Mouse (Mus musculus): ENCODE data around the gene Dhrs13. TPM values are rescaled to one million over a fixed set of nuclear protein-coding genes. Genes with fewer than 3 reads are reported as not detected.

Dhrs13 gene
- polyA plus RNA-seq (2015; fragmentation: Nextera tagmentation; extraction: Ambion mirVana) = 20.1 and 21.1 TPM in 2 replicates

DNA sequence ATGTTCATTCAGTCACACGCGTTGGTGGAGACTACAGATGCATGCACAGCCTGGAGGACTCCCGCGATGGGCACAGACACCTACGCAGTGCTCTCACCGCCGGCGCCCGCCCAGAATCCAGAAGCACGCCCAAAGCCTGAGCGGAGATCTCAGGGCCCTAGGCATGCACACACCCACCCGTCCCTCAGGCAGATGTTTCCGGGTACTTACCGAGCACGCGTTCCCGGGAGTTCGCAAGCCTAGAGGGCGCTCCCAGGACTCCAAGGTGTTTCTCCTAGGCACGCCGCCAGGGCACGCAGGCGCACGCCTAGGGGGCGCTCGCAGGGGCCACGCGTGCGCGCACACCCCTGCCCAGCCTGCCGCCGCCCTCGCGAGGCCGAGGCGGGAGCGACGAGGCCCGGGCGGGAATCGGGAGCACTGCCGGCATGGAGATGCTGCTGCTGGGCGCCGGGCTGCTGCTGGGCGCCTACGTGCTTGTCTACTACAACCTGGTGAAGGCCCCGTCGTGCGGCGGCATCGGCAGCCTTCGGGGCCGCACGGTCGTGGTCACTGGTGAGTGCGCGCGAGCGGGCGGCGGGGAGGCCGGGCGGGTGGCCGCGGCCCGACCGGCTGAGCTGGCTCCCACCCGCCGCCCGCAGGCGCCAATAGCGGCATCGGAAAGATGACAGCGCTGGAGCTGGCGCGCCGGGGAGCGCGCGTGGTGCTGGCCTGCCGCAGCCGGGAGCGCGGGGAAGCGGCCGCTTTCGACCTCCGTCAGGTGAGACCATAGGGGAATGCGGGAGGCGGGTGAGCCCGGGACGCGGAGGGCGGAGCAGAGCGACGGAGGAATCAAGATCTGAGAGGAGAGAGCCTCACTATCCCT, at the start of gene Dhrs13:
Gene Dhrs13 (plus strand): TSS at position 334 of the 862 bp plus-strand sequence.
- no peaks in the 10 kb centered on the region for H3K9me3 ChIP-seq
- H3K9ac ChIP-seq = peak within 1 kb of the TSS; percentile 85
- ATAC-seq (ENCODE audit: low FRiP score, low read depth) = peak; percentile 92
- WGBS = under 1% methylated on average over 96 of the region's 96 CpGs
- peak within 1 kb of the TSS; percentile 84 for H3K4me2 ChIP-seq (replicated peaks)
- H3K4me1 ChIP-seq = peaks cover 32% of the 10 kb centered on the region
- H3K27me3 ChIP-seq = no peaks in the 10 kb centered on the region
- H3K4me3 ChIP-seq = peak within 1 kb of the TSS; percentile 76
- peak within 1 kb of the TSS; percentile 90 for H3K27ac ChIP-seq
- peaks cover 48% of the 10 kb centered on the region for H3K36me3 ChIP-seq

DNA sequence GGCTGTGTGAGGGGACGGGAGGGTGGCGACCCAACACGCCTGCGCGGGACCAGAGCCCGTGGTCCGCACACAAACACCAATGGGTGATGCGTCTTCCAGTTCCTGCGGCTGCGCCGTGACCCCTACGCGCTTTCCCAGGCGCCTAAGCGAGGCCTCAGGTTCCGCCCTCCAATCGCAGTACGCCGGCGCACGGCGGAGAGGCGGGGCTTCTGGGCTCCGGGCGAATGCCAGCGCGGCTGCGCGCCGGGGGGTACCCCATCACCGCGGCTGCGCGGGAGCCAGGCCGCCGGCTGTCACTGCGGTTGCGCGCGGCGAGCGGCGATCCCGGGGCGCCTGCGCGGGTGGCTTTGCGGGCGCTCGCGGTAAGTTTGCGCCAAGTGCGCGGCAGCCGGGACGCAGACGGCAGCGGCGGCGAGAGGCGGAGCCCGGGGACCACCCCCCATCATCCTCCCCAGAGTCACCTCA, 49.6 kb upstream of the Dhrs13 start, which contains the start of gene Phf12:
Gene Phf12 (plus strand): TSS at position 314 of the 465 bp plus-strand sequence.
- H3K4me2 ChIP-seq (replicated peaks) = peak within 1 kb of the TSS; percentile 89
- peaks cover 16% of the 10 kb centered on the region for H3K4me1 ChIP-seq
- H3K4me3 ChIP-seq = peak within 1 kb of the TSS; percentile 100
- peak within 1 kb of the TSS; percentile 98 for H3K9ac ChIP-seq
- H3K36me3 ChIP-seq = peaks cover 13% of the 10 kb centered on the region
- peaks cover 13% of the 10 kb centered on the region for H3K27me3 ChIP-seq
- peak within 1 kb of the TSS; percentile 94 for H3K27ac ChIP-seq
- WGBS = under 1% methylated on average over 62 of the region's 62 CpGs
- ATAC-seq (ENCODE audit: low FRiP score, low read depth) = peak; percentile 89
- H3K9me3 ChIP-seq = no peaks in the 10 kb centered on the region

DNA sequence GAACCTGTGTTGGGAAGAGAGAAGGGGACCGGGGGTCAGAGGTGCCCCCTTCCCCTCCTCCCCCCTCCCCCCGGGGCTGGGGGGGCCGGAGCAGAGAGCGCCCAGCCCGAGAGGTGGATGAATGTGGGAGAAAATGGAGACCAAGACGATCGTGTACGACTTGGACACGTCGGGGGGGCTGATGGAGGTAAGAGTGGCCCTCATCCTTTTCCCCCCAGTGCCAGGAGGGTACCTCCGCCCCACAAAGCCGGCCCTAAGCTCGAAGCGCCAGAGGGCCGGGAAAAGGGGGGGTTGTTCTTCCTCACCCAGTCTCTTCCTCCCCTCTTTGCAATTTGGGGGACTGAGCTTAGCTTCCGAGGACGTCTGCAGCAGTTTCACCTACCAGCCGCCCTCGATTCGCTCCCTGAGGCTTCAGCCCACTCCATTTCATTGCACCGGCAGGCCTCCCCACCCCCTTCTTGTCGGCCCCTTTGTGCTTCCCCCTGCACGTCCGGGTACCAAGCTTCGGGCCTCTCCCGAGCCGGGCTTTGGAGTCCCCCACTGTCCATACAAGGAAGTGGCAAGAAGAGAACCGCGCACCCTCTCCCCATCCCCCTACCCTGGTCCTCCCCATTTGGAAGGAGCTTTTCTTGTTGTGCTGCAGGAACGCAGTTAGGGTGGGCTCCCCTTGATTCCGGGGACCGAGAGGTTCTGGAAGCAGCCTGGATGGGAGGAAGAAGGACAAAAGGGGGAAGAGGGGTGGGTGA, 48.7 kb upstream of the Dhrs13 start:
- peaks cover 4% of the 10 kb centered on the region; the same call in 1 of the 2 replicates for H3K27me3 ChIP-seq
- peak overlapping the region; percentile 100 for H3K4me3 ChIP-seq
- H3K9me3 ChIP-seq = no peaks in the 10 kb centered on the region
- ATAC-seq (ENCODE audit: low FRiP score, low read depth) = no peak
- peaks cover 16% of the 10 kb centered on the region for H3K4me1 ChIP-seq
- peaks cover 21% of the 10 kb centered on the region for H3K36me3 ChIP-seq
- peak overlapping the region; percentile 89 for H3K4me2 ChIP-seq (replicated peaks)
- 0% methylated on average over 30 of the region's 32 CpGs for WGBS
- peak overlapping the region; percentile 94 for H3K27ac ChIP-seq
- H3K9ac ChIP-seq = peak overlapping the region; percentile 98

DNA sequence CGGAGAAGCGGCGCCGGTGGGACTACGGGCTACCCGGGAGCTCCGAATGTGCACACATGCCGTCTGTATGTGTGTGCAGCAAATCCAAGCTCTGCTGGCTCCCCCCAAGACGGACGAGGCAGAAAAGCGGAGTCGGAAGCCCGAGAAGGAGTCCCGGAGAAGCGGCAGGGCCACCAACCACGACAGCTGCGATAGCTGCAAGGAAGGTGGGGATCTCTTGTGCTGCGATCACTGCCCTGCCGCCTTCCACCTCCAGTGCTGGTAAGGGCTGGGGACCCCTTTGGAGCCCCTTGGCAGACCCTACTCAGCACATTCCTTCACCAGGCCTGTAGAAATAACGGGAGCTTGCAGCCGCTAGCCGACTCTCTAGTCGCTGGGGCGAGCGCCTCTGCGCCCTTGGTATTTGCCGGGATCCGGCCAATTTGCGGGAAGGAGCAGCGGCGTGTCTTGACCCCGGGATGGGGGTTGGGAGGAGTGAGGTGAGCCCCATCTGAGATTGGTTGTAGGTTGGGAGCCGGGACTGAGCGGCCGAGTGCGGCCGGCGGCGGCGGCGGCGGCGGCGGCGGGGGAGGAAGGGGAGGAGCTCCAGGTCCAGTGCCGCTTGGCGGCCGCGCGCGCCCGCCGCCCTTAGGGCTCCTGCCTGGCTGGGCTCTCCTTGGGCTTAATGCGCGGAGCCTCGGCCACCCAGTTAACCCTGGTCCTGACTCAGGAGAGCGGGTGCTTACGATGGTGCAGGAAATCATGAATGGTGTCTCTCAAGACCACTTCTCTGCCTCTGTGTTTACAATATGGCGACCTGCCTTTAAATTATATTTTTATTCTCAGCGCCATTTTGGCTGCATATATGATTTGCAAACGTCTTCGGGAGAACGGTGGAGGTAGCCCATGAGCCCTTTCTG, 47.9 kb upstream of the Dhrs13 start:
- ATAC-seq (ENCODE audit: low FRiP score, low read depth) = no peak
- peak overlapping the region; percentile 98 for H3K9ac ChIP-seq
- peak overlapping the region; percentile 94 for H3K27ac ChIP-seq
- no peaks in the 10 kb centered on the region for H3K9me3 ChIP-seq
- H3K4me1 ChIP-seq = peaks cover 16% of the 10 kb centered on the region
- WGBS = under 1% methylated on average over 63 of the region's 63 CpGs
- H3K36me3 ChIP-seq = peaks cover 29% of the 10 kb centered on the region
- H3K4me3 ChIP-seq = peak overlapping the region; percentile 100
- peaks cover 2% of the 10 kb centered on the region; the same call in 1 of the 2 replicates for H3K27me3 ChIP-seq
- H3K4me2 ChIP-seq (replicated peaks) = peak overlapping the region; percentile 89

DNA sequence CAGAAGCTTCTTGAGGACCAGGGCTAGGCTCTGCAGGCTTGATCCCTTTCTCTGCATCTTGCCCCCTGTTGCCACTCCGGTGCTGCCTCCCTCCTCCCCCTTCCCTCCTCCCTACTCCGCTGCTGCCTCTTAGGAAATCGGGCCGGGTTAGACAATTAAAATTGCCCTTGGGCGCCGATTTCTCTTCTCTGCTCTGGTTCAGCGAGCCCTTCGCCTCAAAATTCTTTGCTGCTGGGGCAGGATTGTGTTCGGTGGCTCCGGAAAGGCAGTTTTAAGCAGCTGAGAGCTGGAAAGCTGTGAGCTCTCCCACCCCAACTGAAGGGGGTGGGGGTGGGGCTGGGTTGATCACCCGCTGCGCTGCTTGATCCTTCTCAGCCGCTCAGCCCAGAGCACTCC, 47.2 kb upstream of the Dhrs13 start:
- H3K4me3 ChIP-seq = peak overlapping the region; percentile 100
- peak overlapping the region; percentile 89 for H3K4me2 ChIP-seq (replicated peaks)
- H3K9ac ChIP-seq = peak overlapping the region; percentile 98
- peak overlapping the region; percentile 94 for H3K27ac ChIP-seq
- WGBS = 0% methylated on average over 13 of the region's 13 CpGs
- peaks cover 34% of the 10 kb centered on the region for H3K36me3 ChIP-seq
- no peak for ATAC-seq (ENCODE audit: low FRiP score, low read depth)
- H3K4me1 ChIP-seq = peaks cover 16% of the 10 kb centered on the region
- H3K9me3 ChIP-seq = no peaks in the 10 kb centered on the region
- H3K27me3 ChIP-seq = no peaks in the 10 kb centered on the region

DNA sequence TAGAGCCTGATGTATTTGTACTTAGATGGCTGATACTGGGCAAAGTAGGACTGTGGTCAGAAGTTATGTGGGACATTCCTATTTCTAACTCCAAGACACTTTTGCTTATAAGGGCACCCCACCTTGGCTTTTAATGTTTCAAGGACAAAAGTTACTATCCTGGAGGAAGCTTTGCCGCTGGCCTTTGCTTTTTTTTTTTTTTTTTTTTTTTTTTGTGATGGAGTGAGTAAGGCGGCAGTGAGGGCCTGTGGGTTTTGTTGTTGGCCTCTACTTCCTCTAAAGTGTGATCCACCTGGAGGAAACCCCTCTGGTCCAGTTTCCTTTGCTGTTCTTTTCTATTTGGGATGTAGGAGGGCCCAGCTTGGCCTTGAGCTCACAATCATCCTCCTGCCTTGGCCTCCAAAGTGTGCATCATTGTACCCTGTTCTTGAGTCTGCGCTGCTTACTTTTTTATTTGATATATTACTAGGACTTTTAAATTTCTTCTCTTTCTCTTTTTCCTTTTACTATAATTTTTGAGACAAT, 46.5 kb upstream of the Dhrs13 start:
- peak overlapping the region; percentile 100 for H3K4me3 ChIP-seq
- H3K9me3 ChIP-seq = no peaks in the 10 kb centered on the region
- H3K4me2 ChIP-seq (replicated peaks) = peak overlapping the region; percentile 89
- H3K27ac ChIP-seq = peak overlapping the region; percentile 94; the same call in 1 of the 2 replicates
- peak overlapping the region; percentile 98 for H3K9ac ChIP-seq
- H3K36me3 ChIP-seq = peaks cover 37% of the 10 kb centered on the region
- H3K4me1 ChIP-seq = peaks cover 16% of the 10 kb centered on the region
- no peaks in the 10 kb centered on the region for H3K27me3 ChIP-seq
- WGBS = 87% methylated on average over 3 of the region's 3 CpGs
- ATAC-seq (ENCODE audit: low FRiP score, low read depth) = no peak

DNA sequence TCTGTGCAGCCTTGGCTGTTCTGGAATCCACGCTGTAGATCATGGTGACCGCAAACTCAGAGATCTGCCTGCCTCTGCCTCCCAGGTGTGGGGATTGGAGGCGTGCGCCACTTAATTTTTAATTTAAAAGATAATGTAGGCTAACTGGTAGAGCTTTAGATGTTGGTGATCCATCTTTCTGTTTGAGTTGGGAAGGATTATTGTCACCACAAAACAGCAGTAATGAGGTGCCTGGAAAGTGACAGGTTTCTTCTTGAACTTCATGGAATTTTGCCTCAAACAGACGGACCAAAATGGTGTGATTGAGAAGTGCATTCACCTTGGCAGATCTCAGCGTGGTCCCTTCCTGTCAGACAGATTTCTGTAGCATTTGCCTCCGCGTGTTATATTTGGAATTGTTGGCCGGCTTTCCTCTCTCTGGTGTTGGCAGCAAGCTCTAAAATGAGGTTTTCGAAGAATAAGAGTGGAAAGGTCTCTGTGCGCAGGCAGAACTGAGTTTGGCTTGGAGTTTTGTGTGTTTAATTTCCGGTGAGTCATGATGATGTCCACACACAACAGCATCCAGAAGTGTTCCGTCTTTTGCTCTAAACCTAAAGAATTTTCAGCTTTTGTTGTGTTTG, 42.9 kb upstream of the Dhrs13 start:
- Histone ChIP-seq H3K9me3 (no peaks in the 10 kb centered on the region), H3K4me3 (no peak overlapping the region), H3K27me3 (no peaks in the 10 kb centered on the region), H3K36me3 (peaks cover 50% of the 10 kb centered on the region), H3K4me2 (replicated peaks) (no peak overlapping the region), H3K27ac (no peak overlapping the region), H3K9ac (no peak overlapping the region), H3K4me1 (peaks cover 13% of the 10 kb centered on the region)
- ATAC-seq (ENCODE audit: low FRiP score, low read depth) = no peak
- WGBS = 91% methylated on average over 13 of the region's 13 CpGs

DNA sequence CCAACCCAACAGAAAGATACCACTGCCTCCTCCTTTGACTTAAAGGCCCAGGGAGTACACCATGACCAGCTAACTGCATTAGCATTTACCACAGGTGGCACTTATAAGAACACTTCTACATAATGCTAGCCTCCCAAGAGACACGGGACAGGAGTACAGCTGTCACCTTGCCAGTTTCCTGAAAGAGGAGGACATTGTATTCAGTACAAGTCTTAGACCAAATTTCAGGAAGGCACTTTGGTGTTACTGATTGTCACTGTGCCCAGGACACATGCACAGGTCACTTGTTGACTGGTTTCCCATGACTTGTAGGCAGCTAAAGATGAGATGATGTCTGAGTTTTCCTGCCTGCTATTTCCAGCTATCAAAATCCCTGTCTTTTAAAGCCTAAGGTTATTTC, 36.5 kb upstream of the Dhrs13 start:
- no peak overlapping the region for H3K4me2 ChIP-seq (replicated peaks)
- H3K4me3 ChIP-seq = no peak overlapping the region
- WGBS = 83% methylated on average over 1 of the region's 1 CpGs
- peaks cover 33% of the 10 kb centered on the region for H3K36me3 ChIP-seq
- no peak for ATAC-seq (ENCODE audit: low FRiP score, low read depth)
- H3K9ac ChIP-seq = no peak overlapping the region
- H3K4me1 ChIP-seq = no peaks in the 10 kb centered on the region
- H3K27ac ChIP-seq = no peak overlapping the region
- H3K9me3 ChIP-seq = no peaks in the 10 kb centered on the region
- no peaks in the 10 kb centered on the region for H3K27me3 ChIP-seq

DNA sequence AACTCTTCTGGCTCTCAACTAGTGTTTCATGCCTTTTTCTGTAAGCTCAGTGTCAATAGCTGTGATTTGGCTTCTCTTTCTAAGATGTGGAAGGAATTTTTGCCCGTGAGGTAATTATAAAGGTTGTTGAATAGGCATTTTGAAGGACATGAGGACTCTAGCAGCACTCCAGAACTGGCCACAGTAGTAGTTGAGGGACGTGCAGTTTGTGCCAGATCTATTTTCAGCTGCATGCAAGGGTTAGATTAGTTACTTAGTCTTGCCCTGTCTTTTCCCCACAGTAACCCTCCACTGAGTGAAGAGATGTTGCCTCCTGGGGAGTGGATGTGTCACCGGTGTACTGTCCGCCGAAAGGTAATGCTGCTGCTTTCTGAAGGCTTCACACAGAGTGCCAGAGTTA, 25.6 kb upstream of the Dhrs13 start:
- 90% methylated on average over 5 of the region's 5 CpGs for WGBS
- Histone ChIP-seq H3K36me3 (peaks cover 73% of the 10 kb centered on the region), H3K4me1 (no peaks in the 10 kb centered on the region), H3K4me3 (no peak overlapping the region), H3K9ac (no peak overlapping the region), H3K4me2 (replicated peaks) (no peak overlapping the region), H3K9me3 (no peaks in the 10 kb centered on the region), H3K27ac (no peak overlapping the region), H3K27me3 (no peaks in the 10 kb centered on the region)
- ATAC-seq (ENCODE audit: low FRiP score, low read depth) = no peak

DNA sequence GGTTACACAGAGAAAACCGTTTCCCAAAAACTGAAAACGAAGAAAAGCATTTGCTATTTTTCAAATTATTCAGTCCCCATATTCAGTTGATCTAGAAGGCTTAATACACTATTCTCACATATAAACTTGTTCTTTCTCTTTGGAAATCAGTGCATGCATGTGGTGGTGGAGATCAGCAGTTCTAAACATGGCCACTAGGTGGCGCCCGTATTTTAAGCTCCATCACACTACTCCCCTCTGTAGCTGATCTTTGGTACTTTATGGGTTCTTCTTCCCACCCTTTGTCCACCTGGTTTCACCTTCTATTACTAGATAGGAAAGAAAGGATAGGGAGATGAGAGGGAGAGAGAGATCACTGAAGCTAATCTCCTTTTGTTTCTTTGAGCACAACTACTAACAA, 12.4 kb upstream of the Dhrs13 start:
- Histone ChIP-seq H3K27me3 (no peaks in the 10 kb centered on the region), H3K9ac (no peak overlapping the region), H3K27ac (no peak overlapping the region), H3K4me2 (replicated peaks) (no peak overlapping the region), H3K36me3 (peaks cover 92% of the 10 kb centered on the region), H3K4me3 (no peak overlapping the region), H3K4me1 (no peaks in the 10 kb centered on the region), H3K9me3 (no peaks in the 10 kb centered on the region)
- WGBS = 25% methylated on average over 4 of the region's 4 CpGs
- peak; percentile 71; the same call in 1 of the 2 replicates for ATAC-seq (ENCODE audit: low FRiP score, low read depth)

DNA sequence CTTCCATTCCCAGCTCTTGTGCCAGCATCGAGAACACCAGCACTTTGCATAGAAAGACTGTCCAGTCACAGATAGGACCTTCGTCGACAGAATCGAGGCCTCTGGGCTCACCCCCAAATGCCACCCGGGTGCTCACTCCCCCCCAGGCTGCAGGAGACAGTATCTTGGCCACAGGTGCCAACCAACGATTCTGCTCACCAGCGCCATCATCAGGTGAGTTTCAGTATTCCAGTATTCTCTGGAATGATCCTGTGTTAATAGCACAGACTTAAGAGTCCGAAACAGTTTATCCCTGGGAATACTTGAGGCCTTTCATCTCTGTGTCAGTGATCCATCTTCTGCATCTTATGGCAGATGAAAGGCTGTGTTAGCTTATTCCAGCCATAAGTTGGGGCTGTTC, 8.5 kb upstream of the Dhrs13 start:
- Histone ChIP-seq H3K4me1 (no peaks in the 10 kb centered on the region), H3K27me3 (no peaks in the 10 kb centered on the region), H3K27ac (no peak overlapping the region), H3K4me3 (no peak overlapping the region), H3K4me2 (replicated peaks) (no peak overlapping the region), H3K9me3 (no peaks in the 10 kb centered on the region), H3K9ac (no peak overlapping the region), H3K36me3 (peaks cover 90% of the 10 kb centered on the region)
- WGBS = 85% methylated on average over 8 of the region's 8 CpGs
- ATAC-seq (ENCODE audit: low FRiP score, low read depth) = no peak

All from limb, embryonic 13.5 days (tissue).